Mouse (Mus musculus) A20 (cell line): ENCODE measurements around the gene Atg4a.
A peak's percentile ranks its signal among the peaks of the same experiment; 100 is the strongest.

Experiments
- DNase-seq: peaks from one replicate; pipeline ENCODE4 v3.0.0-alpha.2; 2011; ENCODE audit warnings: low read depth, low spot score

Gene Atg4a

DNA sequence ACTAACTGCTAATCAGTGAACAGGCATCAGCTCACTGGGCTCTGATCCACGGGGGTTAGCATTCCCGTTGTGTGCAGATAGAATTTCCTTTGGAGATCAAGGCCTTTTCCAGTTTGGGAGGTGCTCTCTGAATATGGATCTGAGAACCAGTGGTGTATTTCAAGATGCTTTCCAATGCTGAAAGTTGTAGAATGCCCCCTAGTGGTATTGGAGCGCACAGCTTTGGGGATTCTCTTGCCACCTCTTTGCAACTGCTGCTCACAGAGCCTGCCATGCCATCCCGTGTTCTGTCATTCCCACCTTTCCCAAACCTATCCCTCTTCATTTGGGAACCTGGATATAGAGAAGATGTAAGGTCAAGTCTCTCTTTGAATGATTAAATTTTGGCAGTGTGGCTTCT, 201.5 kb downstream of the Atg4a start:
- DNase-seq: no peak

DNA sequence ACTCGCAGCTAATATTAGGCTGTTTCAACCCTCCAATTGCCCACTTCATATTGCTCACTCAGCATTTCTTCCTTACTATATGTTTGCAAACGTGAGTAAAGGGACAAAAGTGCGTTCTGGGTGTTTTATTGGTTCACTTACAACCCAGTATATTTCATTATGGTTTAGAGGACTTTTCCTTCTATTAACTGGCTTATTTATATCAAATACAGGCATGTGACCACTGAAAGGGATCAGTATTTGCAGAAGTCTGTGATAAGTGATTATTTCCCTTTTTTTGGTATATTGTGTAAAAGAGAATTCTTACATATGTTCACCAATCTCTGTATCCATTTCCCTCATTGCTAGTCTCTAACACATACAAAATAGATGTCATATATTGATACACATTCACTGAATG, 203.7 kb downstream of the Atg4a start:
- no peak for DNase-seq

DNA sequence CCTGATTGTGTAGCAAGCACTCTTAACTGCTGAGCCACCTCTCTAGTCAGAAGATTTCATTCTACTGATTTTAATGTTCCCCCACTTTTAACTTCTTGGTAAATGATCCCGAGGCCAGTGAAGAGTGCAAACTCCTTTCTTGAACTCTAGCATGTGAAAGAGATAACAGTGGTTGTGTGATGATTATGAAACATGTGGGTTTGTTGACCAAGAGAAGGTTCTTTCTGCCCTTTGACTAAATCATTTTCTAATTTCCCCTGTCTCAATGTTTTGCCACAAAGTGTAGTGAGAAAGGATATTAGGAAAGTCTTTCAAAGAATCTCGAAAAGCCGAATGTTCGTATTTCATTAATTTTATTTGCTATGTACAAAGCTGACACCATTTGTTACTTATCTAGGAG, 208.4 kb downstream of the Atg4a start:
- no peak for DNase-seq

DNA sequence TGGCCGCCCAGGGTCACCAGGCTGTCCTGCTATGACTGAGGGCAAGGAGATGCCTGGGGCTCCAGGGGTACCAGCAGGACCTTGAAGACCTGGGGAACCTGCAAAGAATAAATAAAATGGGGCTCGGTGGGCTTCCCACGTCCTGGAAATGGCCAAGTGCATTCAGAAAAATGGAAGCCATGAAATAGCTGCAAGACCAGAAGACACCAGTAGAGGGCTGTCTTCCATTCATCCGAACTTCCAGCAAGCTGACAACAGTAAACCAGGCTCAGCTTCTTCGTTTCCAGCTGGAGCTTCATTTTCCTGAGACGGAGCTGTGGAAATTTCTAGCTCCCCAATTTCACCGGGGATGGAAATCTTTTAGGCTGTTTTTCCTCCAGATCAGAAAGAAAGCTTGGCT, 218.6 kb downstream of the Atg4a start:
- DNase-seq: peak; percentile 19

DNA sequence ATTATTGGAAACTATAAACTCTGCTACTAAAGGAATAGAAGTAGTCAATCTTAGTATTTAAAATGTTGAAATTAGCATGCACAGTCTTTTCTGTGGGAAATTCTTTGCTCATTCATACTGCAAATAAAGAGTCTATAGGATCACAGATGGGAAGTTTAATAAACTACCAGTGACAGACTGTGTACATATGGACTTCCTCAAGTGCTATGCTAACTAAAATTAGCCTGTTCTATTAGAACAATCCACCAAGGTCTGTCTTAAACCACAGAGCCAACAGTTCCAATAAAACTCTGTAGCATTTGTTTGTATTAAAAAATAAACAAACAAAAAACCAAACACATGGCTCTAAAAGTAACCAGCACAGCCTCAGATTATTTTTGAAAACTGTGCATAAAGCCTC, 238.3 kb downstream of the Atg4a start:
- DNase-seq: no peak

DNA sequence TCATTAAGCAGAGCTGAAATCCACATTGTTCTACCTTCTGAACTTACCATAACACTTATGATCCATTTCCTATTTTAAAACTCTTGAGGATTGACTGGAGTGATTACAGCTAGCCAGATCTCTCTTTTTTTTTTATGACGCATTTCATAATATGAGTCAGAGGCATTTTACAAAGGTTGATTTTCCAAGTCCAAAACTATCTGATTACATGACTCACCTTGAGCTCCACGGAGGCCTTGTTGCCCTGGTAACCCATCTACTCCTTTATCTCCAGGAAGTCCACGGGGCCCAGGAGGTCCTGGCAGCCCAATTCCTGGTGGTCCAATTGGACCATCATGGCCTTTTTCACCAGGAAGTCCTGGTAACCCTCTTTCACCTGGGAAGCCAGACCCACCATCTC, 242.3 kb downstream of the Atg4a start:
- DNase-seq: no peak

DNA sequence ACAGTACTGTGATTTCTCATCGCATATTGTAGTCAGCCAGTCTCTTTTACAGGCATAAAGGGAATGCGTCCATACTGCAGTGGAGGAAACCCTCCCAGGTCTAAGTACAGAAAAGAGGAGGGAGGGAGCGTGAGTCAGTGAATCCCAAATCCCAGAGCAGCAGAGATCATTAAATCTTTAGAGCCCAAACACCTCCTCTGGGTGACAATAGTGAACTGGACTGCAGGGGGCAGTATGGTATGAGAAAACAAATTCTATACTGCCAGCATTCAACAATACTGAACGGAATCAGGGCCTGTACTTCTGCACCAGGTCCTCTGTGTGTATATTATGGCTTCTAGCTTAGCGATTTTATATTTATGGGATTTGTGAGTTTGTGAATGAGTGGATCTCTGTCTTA, 256.1 kb downstream of the Atg4a start:
- DNase-seq: peak; percentile 16
